Mouse (Mus musculus) limb, embryonic 15.5 days (tissue): ENCODE measurements around the gene Gm4969. TPM values are rescaled to one million over a fixed set of nuclear protein-coding genes. Genes with fewer than 3 reads are reported as not detected.

Experiments used
- ATAC-seq: fragments of 200-750 bp; cut with Nextera tagmentation; 2 replicates; pipeline ENCODE4 v1.8.0; 2017; ENCODE audit warnings: low read depth, moderate TSS enrichment; ENCODE audit not compliant: insufficient number of reproducible peaks, low FRiP score, low TSS enrichment
- H3K27ac ChIP-seq: fragments of 300-500 bp; sonication (generic); 2 replicates; pipeline ENCODE4 v1.5.1; 2015; ENCODE audit warnings: moderate library complexity, mild to moderate bottlenecking, inconsistent platforms
- H3K27me3 ChIP-seq: fragments of 300-500 bp; sonication (generic); 2 replicates; pipeline ENCODE4 v1.6.1; 2015; ENCODE audit warnings: inconsistent platforms
- H3K36me3 ChIP-seq: fragments of 300-500 bp; sonication (generic); 2 replicates; pipeline ENCODE4 v1.6.1; 2015; ENCODE audit warnings: inconsistent platforms
- H3K4me1 ChIP-seq: fragments of 300-500 bp; sonication (generic); 2 replicates; pipeline ENCODE4 v1.6.1; 2015; ENCODE audit warnings: inconsistent platforms
- H3K4me2 ChIP-seq: fragments of 300-500 bp; sonication (generic); 2 replicates; pipeline ENCODE4 v1.6.1; 2015; ENCODE audit warnings: mild to moderate bottlenecking, inconsistent platforms
- H3K4me3 ChIP-seq: fragments of 300-500 bp; sonication (generic); 2 replicates; pipeline ENCODE4 v1.5.1; 2015; ENCODE audit warnings: mild to moderate bottlenecking, inconsistent platforms
- H3K9ac ChIP-seq: fragments of 300-500 bp; sonication (generic); 2 replicates; pipeline ENCODE4 v1.6.1; 2015; ENCODE audit warnings: inconsistent platforms
- H3K9me3 ChIP-seq: fragments of 300-500 bp; sonication (generic); 2 replicates; pipeline ENCODE4 v1.6.1; 2016; ENCODE audit warnings: inconsistent platforms
- WGBS: fragments of 180-500 bp; shearing (Covaris S2); methylation state at CpG from one replicate; pipeline ENCODE4 v1.1.7; 2015; 5-methylcytosine and 5-hydroxymethylcytosine counted together
- polyA plus RNA-seq: library from polyadenylated mRNA; unstranded; fragments of >200 nt; fragmentation: Nextera tagmentation; extraction: Ambion mirVana; gene quantifications from 2 replicates; pipeline ENCODE4 v1.2.1, GENCODE M21; 2015

Gm4969 gene
- polyA plus RNA-seq, 1 experiment from 2014 or later, result 2.6 TPM

DNA sequence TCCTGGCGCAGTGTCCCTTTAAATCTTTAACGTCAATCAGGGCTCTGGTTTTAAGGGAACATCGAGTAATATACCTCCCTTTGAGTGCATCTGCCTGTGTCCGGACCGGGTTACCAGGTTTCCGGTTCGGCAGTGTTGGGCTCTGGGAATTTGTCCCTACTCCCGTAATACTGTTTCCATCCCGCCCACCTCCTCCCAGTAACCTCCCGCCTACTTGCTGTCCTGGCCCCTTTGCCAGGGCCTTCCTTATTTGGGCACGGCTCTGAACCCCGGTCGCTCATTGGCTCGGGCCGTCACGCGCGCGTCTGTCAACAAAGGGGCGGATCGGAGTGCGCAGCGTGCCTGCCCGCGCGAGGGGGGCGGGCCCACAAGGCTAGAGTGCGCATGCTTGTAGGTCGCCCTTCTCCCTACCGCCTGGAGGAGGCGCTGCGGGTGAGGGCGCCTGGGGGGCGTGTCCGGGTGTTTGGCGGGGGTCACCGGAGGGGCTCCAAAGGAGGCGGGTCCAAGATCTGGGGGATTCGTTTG is 13.2 kb upstream of the Gm4969 start:
- peak; percentile 98 for ATAC-seq
- Histone ChIP-seq H3K9ac (0 out of 2 replicates have a peak overlapping the region, but pooled peaks have one; percentile 26), H3K27me3 (no peaks in the 10 kb centered on the region), H3K9me3 (no peaks in the 10 kb centered on the region), H3K36me3 (peaks cover 35% of the 10 kb centered on the region), H3K4me3 (peak overlapping the region; percentile 50), H3K27ac (peak overlapping the region; percentile 79), H3K4me2 (peak overlapping the region; percentile 77), H3K4me1 (peaks cover 11% of the 10 kb centered on the region)
- WGBS, result under 1% methylated on average over 39 of the region's 39 CpGs

DNA sequence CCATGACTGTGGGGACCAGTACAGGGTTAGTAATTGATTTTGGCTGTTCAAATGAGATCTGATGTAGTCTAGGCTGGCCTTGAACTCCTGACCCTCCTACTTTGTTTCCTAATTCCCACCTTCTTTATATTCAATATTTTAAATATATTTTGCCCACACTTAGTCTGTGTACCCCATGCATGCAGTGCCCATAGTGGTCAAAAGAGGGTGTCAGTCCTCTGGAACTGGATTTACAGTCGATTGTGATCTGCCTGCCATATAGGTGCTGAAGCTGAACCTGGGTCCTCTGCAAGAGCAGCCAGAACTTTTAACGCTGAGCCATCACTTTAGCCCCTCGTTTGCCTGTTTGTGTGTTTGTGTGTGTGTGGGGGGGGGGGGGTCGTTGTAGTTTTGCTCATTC is 12.5 kb upstream of the Gm4969 start:
- H3K4me2 ChIP-seq, result peak overlapping the region; percentile 77
- peaks cover 11% of the 10 kb centered on the region for H3K4me1 ChIP-seq
- H3K36me3 ChIP-seq, result peaks cover 29% of the 10 kb centered on the region
- H3K27ac ChIP-seq, result peak overlapping the region; percentile 79
- H3K9me3 ChIP-seq, result no peaks in the 10 kb centered on the region
- ATAC-seq, result no peak
- no peak overlapping the region for H3K9ac ChIP-seq
- H3K4me3 ChIP-seq, result peak overlapping the region; percentile 50
- 25% methylated on average over 4 of the region's 4 CpGs for WGBS
- H3K27me3 ChIP-seq, result no peaks in the 10 kb centered on the region

DNA sequence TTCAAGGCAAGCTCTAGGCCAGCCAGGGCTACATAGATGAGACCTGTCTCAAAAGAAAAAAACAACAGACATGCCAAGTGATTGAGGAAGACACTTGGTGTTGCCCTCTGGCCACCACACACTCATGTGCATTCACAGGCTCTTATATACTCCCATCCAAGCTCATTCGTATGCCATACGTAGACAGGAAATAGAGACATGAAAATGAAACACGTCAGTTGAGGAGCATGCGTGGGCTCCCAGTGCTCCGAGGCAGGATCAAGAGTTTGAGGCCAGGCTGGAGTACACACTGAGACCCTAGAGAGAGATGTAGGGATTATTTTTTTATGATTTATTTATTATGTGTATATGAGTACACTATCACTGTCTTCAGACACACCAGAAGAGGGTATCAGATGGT is 11.2 kb upstream of the Gm4969 start:
- peaks cover 11% of the 10 kb centered on the region for H3K4me1 ChIP-seq
- H3K4me2 ChIP-seq, result no peak overlapping the region
- no peak for ATAC-seq
- no peak overlapping the region for H3K4me3 ChIP-seq
- H3K9ac ChIP-seq, result no peak overlapping the region
- no peak overlapping the region for H3K27ac ChIP-seq
- 88% methylated on average over 5 of the region's 5 CpGs for WGBS
- no peaks in the 10 kb centered on the region for H3K27me3 ChIP-seq
- H3K9me3 ChIP-seq, result no peaks in the 10 kb centered on the region
- H3K36me3 ChIP-seq, result peaks cover 21% of the 10 kb centered on the region

DNA sequence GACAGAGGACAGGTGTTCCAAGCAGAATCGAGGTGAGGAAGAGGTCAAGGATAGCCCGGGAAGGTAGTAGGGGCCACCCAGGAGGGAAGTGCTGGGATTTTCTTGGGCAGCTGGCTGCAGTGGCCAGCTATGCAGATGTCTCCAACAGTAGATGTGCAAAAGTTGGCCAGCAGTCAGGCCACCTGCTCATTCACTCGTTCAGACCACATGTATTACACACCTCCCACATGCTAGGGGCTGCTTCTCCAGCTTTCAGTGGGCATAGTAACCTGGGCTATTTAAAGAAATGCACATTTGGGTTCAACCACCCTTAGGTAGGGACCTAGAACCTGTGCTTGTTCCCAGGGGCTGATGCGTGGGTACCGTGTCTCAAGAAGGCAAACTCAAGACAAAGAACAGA is 9.6 kb upstream of the Gm4969 start:
- WGBS, result 85% methylated on average over 5 of the region's 5 CpGs
- Histone ChIP-seq H3K27ac (no peak overlapping the region), H3K4me3 (no peak overlapping the region), H3K27me3 (no peaks in the 10 kb centered on the region), H3K9me3 (no peaks in the 10 kb centered on the region), H3K36me3 (peaks cover 21% of the 10 kb centered on the region), H3K4me2 (no peak overlapping the region), H3K9ac (no peak overlapping the region), H3K4me1 (peaks cover 11% of the 10 kb centered on the region)
- no peak for ATAC-seq

DNA sequence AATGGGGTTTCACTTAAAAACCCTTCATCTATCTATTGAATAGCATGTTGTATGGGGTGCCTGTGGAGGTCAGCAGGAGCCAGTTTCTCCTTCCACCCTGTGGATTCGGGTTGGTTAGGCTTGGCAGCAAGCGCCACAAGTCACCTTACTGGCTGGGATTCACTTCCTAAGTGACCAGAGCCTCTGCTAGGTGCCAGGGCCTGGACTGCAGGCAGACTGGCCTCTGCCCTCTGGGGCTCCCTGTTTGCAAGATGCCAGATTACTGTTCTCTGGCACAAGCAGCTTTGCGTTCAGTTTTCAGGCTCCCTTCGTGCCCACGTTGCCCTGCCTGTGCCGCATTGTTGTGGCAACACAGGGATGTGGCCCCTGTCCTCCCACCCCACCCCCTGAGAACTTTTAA is 6.5 kb upstream of the Gm4969 start:
- 88% methylated on average over 6 of the region's 6 CpGs for WGBS
- Histone ChIP-seq H3K4me3 (no peak overlapping the region), H3K27me3 (no peaks in the 10 kb centered on the region), H3K27ac (no peak overlapping the region), H3K9ac (no peak overlapping the region), H3K9me3 (no peaks in the 10 kb centered on the region), H3K4me1 (peaks cover 16% of the 10 kb centered on the region), H3K4me2 (no peak overlapping the region), H3K36me3 (peaks cover 21% of the 10 kb centered on the region)
- ATAC-seq, result no peak

DNA sequence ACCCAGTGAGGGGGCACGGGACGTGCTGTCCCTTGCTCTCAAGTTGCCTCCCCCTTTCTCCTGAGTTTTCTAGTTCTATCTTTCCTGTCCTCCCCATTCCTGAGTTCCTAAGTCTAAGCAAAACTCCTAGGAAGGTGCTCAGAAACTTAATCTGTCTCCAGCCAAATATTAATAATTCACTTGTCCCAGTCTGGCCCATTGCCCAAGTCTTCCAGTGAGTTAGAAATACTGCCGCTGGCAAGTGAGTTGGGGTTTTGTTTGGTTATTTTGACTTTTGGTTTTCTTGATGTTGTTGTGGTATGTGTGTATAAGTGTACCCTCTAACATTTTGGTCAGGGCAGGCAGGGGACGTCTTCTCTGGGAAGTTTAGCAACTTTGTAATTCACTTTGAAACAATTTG is 3.5 kb upstream of the Gm4969 start:
- Histone ChIP-seq H3K9ac (no peak overlapping the region), H3K4me3 (no peak overlapping the region), H3K36me3 (peaks cover 4% of the 10 kb centered on the region; the same call in 1 of the 2 replicates), H3K27ac (no peak overlapping the region), H3K4me1 (peaks cover 26% of the 10 kb centered on the region), H3K9me3 (no peaks in the 10 kb centered on the region), H3K4me2 (no peak overlapping the region), H3K27me3 (no peaks in the 10 kb centered on the region)
- WGBS, result 92% methylated on average over 4 of the region's 4 CpGs
- ATAC-seq, result no peak

DNA sequence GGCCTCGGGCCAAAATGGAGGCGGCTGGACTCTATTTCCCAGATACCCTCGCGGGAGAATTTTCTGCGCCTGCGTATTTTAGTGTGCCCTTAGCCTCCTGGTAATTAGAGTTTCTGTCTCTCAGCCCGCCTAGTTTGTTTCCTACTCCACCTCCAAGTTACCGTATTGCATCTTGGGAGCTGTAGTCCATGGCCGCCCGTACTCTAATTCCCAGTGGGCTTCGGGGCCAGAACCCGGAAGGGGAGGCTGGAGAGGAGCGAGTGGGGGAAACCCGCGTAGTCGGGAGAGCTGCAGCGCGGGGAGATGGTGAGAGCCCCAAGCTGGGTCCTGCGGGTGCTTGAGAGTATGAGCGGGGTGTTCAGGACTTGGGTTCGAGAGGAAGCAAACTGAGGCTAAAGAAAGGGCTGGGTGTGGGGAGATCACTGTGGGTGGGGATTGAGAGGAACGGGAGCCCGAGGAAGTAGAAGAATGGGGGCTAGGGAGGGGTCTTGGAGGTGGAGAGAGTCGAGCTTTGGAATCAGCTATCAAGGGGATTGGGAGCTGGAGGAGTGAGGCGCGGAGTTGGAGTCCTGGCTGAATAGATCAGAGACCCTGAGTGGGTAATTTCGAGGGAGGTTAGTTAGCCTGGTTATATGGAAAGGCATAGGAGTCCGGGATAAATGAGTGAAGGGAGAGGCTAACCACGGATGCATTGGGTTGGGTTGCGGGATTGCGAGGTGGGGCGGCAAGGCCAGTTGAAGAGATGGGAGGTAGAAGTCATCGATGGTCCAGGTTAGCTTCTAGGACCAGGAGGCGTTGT is 1.7 kb upstream of the Gm4969 start, which contains the start of gene Fbxo46:
Gene Fbxo46, plus strand, starts transcription at position 229 of the 799 bp plus-strand sequence.
- Histone ChIP-seq H3K4me3 (peak within 1 kb of the TSS; percentile 77), H3K27me3 (no peaks in the 10 kb centered on the region), H3K9ac (peak within 1 kb of the TSS; percentile 77), H3K4me2 (peak within 1 kb of the TSS; percentile 77), H3K36me3 (no peaks in the 10 kb centered on the region), H3K4me1 (peaks cover 26% of the 10 kb centered on the region), H3K9me3 (no peaks in the 10 kb centered on the region), H3K27ac (peak within 1 kb of the TSS; percentile 73)
- peak; percentile 97 for ATAC-seq
- WGBS, result 2% methylated on average over 34 of the region's 34 CpGs

DNA sequence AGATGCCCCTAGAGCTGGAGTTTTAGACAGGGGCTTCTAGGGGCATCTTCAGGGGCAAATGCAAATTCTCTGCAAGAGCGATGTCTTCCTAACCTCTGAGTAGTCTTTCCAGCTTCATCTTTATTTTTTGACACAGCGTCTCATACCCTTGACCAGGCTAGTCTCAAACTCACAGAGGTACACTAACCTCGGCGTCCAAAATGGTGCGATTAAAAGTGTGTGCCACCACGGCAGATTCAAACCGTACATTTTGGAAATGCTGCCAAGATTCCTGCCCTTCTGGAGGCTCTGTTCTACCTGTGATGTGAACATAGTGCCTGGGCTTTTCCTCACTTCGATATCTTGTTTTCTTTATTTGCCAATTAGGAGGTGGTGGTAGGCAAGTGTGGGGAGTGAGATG is 915 bp upstream of the Gm4969 start:
- 0 out of 2 replicates have a peak overlapping the region, but pooled peaks have one; percentile 77 for H3K4me3 ChIP-seq
- H3K4me2 ChIP-seq, result no peak overlapping the region
- no peak overlapping the region for H3K27ac ChIP-seq

DNA sequence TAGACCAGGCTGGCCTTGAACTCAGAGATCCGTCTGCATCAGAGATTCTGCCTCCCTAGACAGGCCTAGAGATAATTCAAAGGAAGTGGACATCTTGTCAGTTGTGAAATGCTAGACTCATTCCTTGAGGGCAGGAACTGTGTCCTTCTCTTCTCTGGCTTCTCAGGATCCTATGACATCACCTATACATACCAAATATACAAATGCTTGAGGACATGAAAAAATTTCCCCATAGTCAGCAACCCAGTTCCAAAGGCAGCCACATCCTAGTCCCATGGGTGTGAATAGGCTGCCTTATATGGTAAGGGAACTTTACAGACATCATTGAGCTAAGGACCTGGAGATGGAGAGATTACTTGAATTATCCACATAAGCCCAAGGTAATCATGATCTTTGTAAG is 8.6 kb downstream of the Gm4969 start:
- no peak for ATAC-seq
- Histone ChIP-seq H3K27ac (no peak overlapping the region), H3K9ac (no peak overlapping the region), H3K4me3 (no peak overlapping the region), H3K4me1 (no peaks in the 10 kb centered on the region), H3K27me3 (no peaks in the 10 kb centered on the region), H3K9me3 (no peaks in the 10 kb centered on the region), H3K36me3 (no peaks in the 10 kb centered on the region), H3K4me2 (no peak overlapping the region)
- 85% methylated on average over 1 of the region's 1 CpGs for WGBS

More for the DNA sequence above, 915 bp upstream of the Gm4969 start:
- Histone ChIP-seq H3K36me3 (no peaks in the 10 kb centered on the region), H3K4me1 (peaks cover 26% of the 10 kb centered on the region), H3K9me3 (no peaks in the 10 kb centered on the region), H3K27me3 (no peaks in the 10 kb centered on the region), H3K9ac (no peak overlapping the region)
- WGBS, result 90% methylated on average over 8 of the region's 8 CpGs
- ATAC-seq, result no peak

DNA sequence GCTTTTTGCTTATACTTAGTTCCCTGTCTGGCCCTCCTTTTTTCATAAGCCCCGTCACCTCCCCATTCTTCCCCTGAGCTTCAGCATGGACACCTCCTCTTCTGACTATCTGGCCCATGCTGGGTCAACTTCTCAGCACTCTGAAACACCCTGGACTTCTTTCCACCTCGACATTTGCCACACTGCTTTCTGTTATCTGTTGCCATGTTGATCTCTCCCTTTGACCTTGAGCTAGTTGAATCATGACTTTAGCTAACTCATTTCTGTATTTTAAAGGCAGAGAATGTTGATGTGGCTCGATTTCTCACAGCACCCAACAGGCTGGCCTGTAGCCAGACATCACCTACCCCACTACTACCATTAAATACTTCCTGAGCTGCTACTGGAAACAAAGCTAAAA is 10.7 kb downstream of the Gm4969 start:
- no peak overlapping the region for H3K4me2 ChIP-seq
- H3K4me1 ChIP-seq, result no peaks in the 10 kb centered on the region
- ATAC-seq, result no peak
- H3K4me3 ChIP-seq, result no peak overlapping the region
- 62% methylated on average over 3 of the region's 3 CpGs for WGBS
- no peaks in the 10 kb centered on the region for H3K27me3 ChIP-seq
- 0 out of 2 replicates have a peak, but pooled peaks cover 5% of the 10 kb centered on the region for H3K36me3 ChIP-seq
- H3K9me3 ChIP-seq, result no peaks in the 10 kb centered on the region
- no peak overlapping the region for H3K9ac ChIP-seq
- H3K27ac ChIP-seq, result no peak overlapping the region

DNA sequence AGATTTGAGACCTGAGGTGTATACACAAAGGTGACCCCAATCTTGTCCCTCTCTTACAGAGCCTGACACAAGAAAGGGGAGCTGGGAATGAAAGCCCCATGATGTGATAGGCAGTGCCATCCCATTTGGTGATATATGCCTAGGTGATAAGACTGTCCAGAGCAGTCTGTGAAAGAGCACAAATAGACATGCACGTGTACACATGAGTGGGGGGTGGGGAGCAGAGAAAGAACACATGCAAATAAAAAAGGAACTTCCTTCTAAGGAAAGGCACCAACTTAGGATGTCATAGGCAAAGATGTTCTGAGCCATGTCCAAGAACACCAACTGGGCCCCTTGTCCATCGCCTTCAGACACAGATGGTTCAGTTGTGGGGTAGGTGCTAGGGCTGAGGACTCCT is 13.7 kb downstream of the Gm4969 start:
- 80% methylated on average over 2 of the region's 2 CpGs for WGBS
- no peak overlapping the region for H3K4me2 ChIP-seq
- ATAC-seq, result no peak
- H3K4me3 ChIP-seq, result no peak overlapping the region
- H3K36me3 ChIP-seq, result 0 out of 2 replicates have a peak, but pooled peaks cover 8% of the 10 kb centered on the region
- H3K9ac ChIP-seq, result no peak overlapping the region
- H3K27me3 ChIP-seq, result no peaks in the 10 kb centered on the region
- no peak overlapping the region for H3K27ac ChIP-seq
- no peaks in the 10 kb centered on the region for H3K9me3 ChIP-seq
- H3K4me1 ChIP-seq, result no peaks in the 10 kb centered on the region

DNA sequence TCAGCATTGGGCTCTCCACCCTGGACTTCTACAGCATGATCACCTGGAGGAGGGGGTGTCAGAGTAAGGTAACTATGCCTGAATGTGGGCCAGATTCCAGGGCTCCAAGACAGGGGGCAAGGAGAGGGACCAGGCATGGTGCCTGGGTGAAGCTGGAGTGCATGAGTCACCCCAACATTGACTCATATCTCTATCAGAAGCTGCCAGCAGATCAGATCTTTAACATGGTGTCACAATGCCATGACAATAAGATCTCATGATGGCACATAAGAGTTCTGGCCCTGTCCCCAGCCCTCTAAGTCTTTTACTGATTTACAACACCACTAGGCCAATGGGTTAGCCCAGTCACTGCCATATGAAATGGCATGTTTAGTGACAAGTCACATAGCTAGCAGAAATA is 14.4 kb downstream of the Gm4969 start:
- 0 out of 2 replicates have a peak, but pooled peaks cover 8% of the 10 kb centered on the region for H3K36me3 ChIP-seq
- no peaks in the 10 kb centered on the region for H3K4me1 ChIP-seq
- no peaks in the 10 kb centered on the region for H3K27me3 ChIP-seq
- no peaks in the 10 kb centered on the region for H3K9me3 ChIP-seq
- H3K9ac ChIP-seq, result no peak overlapping the region
- H3K4me3 ChIP-seq, result no peak overlapping the region
- ATAC-seq, result no peak
- H3K27ac ChIP-seq, result no peak overlapping the region
- H3K4me2 ChIP-seq, result no peak overlapping the region
